Mouse (Mus musculus): ENCODE results near the gene Cdk5rap3.
A peak's percentile ranks its signal among the peaks of the same experiment; 100 is the strongest.

Gene Cdk5rap3

DNA sequence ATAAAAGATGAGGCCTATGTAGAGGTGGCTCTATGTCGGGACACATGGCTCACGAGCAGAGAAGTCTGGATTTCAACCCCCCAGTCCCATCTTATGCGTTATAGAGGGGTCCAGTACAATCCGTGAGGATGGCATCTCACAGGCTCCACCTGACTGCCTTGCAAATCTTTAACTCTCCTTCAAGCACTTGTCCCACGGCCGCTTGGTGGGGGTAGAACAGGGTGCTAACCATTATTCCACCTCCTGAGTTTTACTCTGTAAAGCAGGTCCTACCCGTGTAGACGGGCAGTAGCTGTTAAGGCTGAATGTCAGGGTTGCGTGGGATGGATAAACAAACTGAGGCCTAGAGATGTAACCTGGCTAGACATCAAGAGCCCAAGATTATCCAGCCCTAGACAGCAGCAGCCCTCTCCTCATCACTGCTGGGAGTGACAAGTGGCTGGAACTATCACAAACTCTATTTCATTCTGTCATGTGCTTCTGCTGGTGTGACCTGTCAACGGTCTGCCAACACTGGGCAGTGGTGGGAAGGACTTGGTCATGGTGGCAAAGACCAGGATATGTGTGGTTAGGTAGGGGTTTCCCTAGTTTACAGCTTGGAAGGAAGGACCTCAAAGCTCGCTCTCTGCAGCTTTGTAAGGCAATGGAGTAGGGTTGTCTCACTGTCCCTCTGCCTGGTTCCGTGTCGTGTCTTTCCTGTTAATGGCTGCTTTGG lies 17.4 kb upstream of the Cdk5rap3 start:
- no peak for DNase-seq (ENCODE audit: low read depth)

DNA sequence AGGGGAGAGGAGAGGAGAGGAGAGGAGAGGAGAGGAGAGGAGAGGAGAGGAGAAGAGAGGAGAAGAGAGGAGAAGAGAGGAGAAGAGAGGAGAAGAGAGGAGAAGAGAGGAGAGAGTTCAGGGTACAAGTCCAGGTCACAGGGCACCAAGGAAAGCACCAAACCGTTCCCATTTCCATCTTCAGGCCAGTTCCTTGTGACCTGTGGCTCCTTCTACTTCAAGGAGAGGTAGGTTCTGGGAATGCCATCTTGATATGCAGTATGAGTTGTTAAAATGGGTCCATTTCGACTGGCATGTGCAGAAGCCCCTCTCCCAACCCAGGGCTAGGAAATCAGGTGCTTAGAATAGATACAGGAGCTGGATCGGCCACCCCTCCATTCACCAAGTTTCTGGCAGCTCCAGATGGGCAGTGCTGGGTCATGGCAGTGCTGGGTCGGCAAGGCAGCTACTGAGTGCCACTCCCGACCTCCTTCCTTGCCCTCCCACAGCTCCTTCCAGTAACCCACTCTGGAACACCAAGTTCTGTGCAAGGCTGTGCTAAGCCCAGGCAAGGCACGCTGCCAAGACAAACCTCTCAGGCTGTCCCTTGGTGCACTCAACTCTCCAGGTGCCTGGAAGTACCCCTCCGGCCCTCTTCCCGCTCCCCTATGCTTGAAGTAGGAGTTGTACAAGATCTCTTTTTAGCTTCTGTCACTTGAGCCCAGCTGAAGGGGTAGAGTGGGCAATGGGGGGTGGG lies 15.2 kb upstream of the Cdk5rap3 start:
- DNase-seq (ENCODE audit: low read depth) = no peak

DNA sequence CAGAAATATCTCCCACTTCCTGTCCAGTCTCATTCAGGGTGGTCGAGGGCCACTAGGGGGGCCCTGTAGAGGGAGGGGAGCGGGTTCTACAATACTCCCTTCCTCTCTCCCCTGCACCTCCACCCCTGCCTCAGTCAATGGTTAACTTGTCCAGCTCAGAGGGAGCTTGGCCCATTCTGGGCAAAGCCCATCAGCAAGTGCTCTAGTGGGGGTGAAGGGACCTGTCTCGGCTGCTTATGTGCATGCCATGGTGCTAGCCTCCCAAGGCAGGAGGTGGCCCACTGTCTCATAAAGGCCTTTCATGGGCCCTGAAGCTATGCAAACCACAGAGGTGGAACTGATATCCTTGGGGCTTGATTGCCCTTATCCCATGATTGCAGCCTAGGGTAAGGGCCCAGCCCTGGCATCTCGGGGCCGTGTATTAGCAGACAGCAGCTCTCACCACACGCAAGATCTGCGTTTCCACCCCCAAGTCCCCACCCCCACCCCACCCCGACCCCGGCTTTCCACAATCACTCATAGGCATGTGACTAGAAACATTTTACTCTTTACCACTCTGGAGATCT lies 13.6 kb upstream of the Cdk5rap3 start:
- no peak for DNase-seq (ENCODE audit: low read depth)

DNA sequence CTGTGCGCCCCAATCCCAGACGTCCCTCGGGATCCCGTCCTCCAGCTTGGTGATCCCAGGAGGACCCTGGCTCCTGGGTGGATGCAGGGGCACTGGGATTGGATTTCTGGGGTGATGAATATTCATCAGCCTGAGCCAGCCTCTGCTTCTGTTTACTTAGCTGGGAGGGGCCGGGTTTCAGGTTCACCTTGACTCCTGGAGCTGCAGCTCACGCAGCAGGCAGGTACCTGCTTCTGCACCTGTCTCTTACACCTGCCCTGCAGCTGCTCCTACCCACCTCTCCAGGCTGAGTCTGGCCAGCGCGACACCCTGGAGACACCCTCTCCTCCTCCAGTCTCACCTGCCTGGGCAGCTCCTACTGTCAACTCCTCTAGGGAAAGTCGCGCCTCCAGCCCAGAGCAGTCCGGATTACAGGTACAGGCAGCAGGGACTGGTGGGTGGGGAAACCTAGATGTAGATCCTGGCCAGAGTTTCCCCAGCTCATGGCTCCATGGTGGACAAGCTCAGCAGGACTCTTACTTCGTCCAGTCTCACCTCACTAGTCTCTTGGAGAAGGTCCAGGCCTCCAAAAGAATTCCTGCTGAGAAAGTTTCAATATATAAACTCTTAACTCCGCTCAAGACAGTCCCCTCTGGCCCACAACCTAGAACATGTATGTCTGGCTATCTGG lies 12.9 kb upstream of the Cdk5rap3 start:
- no peak for DNase-seq (ENCODE audit: low read depth)

DNA sequence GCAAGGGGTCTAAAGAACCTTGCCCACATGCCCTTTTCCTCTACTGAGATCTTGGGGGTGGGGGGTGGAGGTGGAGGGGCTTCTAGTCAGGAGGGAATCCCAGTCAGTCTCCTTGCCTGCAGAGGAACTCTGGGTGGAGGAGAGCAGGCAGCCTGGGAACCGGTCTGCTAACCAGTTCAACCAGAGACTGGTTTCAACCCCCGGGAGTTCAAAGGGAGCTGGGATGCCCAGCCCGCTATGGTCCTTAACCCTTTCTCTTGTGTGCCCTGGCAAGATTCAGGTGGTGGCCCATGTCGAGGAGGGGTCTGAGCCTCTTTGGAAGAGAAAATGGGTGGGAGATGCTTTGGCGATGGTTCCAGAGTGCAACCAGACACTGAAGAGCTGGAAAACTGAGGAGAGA lies 12.4 kb upstream of the Cdk5rap3 start:
- DNase-seq (ENCODE audit: low read depth) = no peak

DNA sequence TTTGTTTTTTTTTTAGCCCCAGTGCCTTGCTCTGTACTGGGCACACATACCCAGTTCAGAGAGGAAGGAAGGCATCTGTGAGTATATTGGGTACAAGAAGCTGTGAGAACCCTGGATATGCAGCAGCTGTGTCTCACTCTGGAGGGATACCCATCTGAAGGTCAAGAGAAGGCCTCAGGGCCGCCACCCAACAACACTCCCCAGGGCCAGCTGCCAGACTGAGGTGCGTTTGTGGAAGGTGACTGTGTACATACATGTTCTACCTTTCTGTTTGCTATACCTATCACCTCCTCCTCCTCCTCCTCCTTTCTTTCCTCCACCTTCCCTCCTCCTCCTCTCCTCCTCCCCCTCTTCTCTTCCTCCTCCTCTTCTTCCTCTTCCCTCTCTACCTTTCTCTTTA lies 11.8 kb upstream of the Cdk5rap3 start, which contains the start of gene Prr15l:
TSS of gene Prr15l (plus strand) at position 17 of the 400 bp plus-strand sequence.
- DNase-seq (ENCODE audit: low read depth) = no peak

DNA sequence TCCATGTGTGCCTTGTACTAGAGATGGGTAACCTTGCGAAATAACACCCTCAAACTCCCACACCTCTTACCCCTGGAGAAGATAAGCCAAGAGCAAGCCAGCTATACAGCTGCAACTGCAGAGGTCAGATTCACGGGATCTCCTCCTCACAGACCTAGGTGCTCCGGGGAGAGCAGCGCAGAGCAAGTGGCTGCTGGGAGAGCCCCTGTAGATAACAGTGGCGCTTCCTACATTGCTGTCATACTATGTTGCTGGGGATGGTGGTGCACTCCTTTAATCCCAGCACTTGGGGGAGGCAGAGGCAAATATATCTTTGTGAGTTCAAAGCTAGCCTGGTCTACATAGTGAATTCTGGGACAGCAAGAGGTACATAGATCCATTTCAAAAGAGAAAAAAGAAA lies 10.3 kb upstream of the Cdk5rap3 start:
- no peak for DNase-seq (ENCODE audit: low read depth)

DNA sequence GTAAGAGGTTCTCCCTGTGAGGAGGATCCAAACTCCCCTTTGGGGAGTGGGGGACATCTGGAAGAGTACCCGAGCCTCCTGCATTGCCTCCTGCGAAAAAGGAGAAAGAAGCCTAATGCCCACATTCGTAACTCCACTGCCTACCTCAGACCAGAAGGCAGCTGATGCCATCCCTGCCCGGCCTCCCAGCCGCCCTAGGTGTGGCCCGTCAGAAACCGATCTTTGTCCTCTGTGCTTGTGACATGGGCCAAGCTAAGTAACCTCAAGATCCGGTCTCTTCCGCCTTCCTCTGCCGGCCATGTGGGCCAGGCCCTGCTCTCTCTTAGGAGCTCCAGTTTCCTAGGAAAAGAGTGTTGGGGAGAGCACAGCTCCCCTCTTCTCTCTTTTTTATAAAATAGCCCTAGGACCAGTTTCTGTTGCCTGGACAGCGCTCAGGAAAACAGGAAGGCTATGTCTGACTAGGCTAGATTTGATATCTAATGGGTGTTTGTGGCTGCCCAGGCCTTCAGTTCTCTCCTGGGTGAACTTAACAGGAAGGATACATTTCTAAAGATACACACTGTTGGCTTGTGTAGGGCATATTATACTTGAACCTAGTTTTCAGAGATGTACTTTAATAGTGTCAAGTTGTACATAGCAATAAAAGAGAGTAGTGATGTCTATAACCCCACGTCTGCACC lies 9.3 kb upstream of the Cdk5rap3 start:
- no peak for DNase-seq (ENCODE audit: low read depth)

DNA sequence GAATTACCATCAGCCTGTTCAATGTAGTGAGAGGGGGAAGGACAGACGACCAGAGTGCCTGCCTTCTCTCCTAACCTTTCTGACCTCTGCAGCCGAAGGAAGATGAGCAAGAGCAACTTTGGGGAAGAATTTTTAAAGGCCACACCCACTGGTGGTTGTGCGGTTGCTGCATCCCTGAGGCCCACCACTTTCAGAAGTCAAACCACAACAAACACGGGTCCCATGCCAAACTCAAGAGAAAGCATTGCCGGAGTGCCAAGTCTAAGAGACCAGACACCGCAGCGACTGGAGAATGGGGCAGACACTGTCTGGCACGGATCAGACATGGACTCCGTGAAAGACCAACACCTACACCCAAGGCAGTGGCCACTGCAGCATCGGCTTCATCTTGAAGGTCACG lies 8.6 kb upstream of the Cdk5rap3 start:
- no peak for DNase-seq (ENCODE audit: low read depth)

DNA sequence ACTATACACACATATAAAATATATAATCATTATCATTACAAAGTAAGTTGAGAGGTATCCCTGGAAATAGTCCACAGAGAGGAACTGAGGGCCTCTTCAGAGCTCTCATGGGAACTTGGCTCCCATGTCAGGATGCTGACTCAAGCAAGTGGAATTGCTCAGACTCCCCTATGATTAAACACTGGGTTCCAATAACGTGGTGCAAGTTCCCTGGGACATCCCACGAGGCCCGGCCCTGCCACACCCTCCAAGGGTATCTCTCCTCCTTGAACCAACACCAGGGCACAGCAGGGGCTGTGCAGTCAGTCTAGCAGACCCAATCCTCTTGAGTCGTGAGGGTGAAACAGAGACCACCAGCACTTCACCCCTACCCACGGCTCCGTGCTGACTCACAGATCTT lies 2.7 kb upstream of the Cdk5rap3 start:
- DNase-seq (ENCODE audit: low read depth) = no peak

DNA sequence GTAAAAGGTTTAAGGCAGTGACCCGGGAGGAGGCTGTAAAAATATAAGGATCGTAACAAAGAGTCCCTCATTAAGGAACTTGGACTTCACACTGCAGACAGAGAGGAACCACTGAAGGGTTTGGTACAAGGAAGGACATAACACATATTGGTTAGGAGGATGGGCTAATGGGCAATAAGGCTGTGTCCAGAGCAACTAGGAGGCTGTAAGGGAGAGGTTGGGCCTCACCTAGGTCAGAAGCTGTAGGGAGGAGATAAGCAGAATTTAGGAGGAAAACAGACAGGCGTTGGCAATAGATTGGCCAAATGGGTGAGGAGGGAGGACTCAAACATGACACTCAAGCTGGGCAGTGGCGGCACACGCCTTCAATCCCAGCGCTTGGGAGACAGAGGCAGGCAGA lies 1.1 kb upstream of the Cdk5rap3 start:
- no peak for DNase-seq (ENCODE audit: low read depth)

DNA sequence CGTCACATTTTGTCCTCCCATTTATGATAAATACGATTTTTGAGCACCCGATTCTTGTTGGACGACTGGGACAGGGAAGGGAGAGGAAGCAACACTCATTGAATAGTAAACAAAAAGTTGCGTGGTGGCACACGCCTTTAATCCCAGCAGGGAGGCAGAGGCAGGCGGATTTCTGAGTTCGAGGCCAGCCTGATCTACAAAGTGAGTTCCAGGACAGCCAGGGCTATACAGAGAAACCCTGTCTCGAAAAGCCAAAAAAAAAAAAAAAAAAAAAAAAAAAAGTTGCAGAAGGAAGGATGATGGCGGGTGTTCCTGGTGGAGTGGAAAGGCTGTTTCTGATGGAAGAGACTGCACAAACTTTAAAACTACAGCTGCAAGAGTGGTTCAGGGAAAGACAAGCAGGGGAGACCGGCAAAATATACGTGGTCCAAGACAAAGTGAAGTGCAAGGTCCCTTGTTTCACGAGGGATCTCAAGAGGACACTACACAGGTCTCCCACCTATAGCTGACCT lies 645 bp upstream of the Cdk5rap3 start:
- no peak for DNase-seq (ENCODE audit: low read depth)

DNA sequence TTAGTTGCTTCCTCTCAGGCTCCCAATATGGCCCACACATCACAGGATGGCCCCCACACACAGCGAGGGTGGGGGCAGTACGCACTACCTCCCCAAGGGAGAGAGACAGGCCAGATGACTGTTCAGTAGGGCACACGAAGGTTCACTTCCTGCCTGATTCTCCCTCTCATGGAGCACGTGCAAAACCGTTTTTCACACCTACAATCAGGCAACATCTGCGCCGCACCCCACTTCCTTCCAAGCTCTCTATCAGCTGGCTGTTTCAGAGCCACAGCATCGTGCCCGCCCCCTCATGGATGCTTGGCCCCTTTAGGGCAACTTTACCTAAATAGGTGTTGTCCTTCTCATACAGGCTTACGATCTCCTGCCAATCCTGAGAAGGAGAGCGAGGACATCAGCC lies 3.6 kb downstream of the Cdk5rap3 start:
- no peak for DNase-seq (ENCODE audit: low read depth)

DNA sequence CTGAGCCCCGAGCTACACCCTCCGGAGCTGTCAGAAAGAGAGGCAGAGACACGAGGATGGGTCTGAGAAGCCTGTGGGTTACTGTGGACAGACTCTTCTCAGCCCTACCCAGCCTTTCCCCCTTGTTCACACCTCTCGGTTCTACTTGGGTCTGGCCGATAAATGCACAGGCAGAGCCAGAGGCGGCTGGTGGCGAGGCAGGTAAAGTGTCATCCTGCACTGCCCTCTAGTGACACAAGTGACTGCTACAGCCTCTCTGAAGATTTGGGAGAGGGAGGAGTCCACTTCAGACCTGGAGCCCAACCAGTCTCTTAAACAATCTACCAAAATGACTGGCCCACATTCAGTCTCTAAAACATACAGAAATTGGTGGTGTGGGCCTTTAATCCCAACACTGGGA lies 6.3 kb downstream of the Cdk5rap3 start:
- DNase-seq (ENCODE audit: low read depth) = peak; percentile 77

DNA sequence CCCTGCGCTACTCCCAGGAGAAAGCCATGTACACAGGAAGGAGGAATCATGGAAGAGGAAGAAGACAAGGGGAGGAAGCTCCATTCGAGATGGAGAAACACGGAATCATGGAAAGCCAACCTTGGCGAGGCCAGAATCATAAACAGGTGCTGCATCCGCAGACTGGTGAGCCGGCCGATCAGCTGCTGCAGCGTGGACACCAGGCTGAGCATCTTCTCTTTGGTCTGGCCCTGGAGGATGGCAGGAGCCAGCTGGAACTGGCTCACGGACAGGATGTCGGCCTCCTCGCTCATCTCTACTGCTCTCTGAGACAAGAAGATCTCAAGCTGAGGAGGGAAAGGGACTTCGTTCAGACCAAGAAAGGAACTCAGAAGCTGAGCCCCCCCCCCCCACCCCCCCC lies 7.7 kb downstream of the Cdk5rap3 start:
- DNase-seq (ENCODE audit: low read depth) = no peak

DNA sequence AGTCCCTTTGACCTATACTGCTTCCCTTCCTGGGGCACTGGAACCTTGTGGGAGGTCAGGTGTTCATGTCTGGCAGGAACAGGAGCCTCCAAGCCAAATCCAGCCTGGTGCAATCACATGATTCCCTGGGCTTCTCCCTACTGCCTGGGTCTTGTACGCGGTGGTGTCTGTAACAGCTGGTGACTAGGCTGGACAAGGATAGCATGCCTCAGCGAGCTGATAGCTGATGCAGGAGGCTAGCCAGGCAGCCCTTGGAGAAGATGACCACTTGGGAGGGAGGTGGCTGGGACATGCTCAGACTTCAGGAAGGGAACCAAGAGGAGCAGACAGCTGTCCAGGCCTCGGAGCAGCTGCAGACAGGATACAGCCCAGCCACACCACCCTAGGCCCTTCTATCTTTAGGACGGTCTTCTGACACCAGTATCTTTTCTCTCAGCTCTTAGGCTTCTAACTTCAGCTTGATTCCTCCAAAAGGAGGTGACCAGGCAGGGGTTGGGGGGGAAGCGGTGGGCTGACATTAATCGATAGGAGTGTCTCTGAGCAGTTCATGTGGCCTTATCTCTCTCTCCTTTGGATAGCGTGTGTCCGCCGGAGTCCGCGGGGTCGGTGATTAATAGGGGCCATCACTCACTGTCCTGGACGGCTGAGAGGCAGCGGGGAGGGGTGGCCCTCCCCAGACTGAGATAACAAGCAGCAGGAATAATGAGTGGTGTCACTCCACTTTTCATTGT lies 9.7 kb downstream of the Cdk5rap3 start:
- DNase-seq (ENCODE audit: low read depth) = no peak

DNA sequence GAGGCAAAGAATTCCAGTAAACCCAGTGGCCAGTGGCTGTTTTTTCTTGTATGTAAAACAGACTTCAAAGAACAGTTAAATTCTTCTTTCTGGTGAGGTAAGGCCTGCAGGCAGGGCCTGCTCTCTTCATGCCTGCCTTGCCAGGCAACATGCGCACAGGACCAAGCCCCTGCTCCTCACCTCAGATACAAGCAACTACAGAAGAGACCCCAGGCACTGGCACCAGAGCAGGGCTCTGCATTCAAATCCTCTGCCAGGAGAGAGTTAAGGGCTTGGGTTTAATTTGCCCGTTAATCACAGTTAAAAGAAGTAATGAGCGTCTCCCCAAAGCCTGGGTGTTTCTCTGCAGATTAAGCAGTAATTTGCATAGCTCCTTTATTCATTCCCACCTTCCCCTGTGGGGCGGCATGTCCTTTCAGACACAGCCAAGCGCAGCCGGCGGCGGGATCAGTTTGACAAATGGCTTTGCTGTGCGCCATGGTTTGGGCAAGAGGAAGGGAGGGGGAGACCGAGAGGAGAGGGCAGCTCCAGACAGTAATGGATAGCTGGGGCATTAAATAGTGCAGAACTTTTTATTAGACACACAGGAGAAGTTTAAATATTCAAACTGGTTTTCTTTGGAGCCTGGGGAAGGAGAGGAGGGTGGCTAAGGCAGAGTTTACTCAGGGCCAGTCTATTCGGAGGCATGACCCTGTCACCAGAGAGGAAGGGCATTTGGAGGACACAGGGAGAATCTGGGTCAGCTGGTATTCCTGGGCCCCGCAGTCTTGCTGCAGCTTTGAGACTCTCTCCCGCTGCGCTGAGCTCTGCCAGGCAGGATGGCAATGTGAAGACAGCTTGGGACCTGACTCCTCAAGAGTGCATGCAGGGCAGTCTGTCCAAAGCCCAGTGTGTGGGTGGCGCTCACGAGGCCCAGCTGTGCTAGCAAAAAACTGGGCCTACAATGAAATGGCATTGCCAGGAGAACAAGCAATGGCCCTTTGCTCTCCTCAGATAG lies 13.4 kb downstream of the Cdk5rap3 start:
- DNase-seq (ENCODE audit: low read depth) = no peak

DNA sequence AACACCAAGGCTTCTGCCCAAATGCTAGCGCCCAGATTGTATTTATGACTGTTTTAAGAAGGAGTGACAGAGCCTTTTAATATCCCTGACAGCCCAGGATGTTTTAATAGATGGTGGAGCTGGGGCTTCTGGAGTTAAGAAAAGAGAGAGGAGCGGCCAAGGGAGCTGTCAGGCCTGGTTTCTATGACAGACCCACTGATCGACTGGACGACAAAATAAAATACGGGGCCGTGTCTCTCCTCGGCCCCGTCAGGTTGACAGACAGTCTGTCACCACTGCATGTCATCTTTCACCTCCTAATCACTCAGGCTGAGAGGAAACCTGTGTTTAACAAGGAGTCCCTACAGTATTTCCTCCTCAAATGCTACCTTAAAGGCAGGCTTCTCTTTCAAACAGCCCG lies 15.0 kb downstream of the Cdk5rap3 start:
- DNase-seq (ENCODE audit: low read depth) = no peak

DNA sequence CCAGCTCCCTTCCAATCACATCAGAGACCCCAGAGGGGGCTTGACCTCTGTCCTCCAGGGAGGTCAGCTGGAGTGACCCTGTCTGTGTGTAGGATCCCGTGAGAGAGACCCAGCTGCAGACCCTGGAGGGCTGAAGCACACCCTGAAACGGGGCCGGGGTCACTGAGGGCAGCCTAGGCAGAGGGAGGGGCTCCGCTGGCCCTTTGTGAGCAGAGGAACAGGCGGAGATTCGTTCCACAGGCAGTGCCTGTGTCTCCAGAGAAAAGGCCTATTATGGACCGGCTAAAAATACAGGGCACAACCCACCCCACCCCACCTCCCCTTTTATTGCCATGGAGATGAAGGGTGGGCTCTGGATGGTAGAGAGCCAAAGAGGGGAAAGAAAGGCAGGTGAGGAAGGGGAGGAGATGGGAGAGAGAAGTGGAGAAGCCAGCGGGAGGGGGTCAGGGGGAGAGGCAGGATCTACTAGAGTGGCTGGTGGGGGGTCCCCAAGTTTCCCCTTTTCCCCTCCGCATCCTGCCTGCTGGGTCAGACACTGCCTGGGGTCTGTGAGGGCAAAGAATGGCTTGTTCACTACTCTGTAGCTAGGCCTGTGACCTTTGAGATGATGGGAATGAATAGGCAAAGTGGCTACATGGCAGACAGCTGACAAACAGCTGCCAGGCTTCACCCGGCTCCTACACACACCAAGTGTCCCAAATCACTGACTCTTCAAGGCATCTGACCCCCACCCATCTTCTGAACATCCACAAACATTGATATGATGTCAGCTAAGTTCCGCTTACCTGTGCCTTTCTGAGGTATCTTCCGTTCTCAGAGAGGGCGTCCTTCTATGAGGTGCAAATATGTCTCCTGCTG lies 16.6 kb downstream of the Cdk5rap3 start:
- no peak for DNase-seq (ENCODE audit: low read depth)
